Mouse (Mus musculus) hindbrain, embryonic 15.5 days (tissue): ENCODE data around the gene Uqcrh. TPM values are rescaled to one million over a fixed set of nuclear protein-coding genes. Genes with fewer than 3 reads are reported as not detected.
A peak's percentile ranks its signal among the peaks of the same experiment; 100 is the strongest.

Experiments
- ATAC-seq: fragments of 200-750 bp; cut with Nextera tagmentation; 2 replicates; pipeline ENCODE4 v1.8.0; 2017; ENCODE audit warnings: low read depth, moderate number of reproducible peaks, moderate TSS enrichment; ENCODE audit not compliant: low FRiP score
- H3K27ac ChIP-seq: fragments of 300-500 bp; sonication (generic); replicated peaks from 2 replicates; pipeline ENCODE4 v1.5.1; 2015; ENCODE audit warnings: mild to moderate bottlenecking, inconsistent platforms
- H3K27me3 ChIP-seq: fragments of 300-500 bp; sonication (generic); 2 replicates; pipeline ENCODE4 v1.6.1; 2015; ENCODE audit warnings: control low read depth, inconsistent platforms
- H3K36me3 ChIP-seq: fragments of 300-500 bp; sonication (generic); 2 replicates; pipeline ENCODE4 v1.6.1; 2015; ENCODE audit warnings: control low read depth, inconsistent platforms
- H3K4me1 ChIP-seq: fragments of 300-500 bp; sonication (generic); replicated peaks from 2 replicates; pipeline ENCODE4 v1.6.1; 2015; ENCODE audit warnings: control low read depth, inconsistent platforms
- H3K4me2 ChIP-seq: fragments of 300-500 bp; sonication (generic); 2 replicates; pipeline ENCODE4 v1.6.1; 2015; ENCODE audit warnings: moderate library complexity, mild to moderate bottlenecking, inconsistent platforms
- H3K4me3 ChIP-seq: fragments of 300-500 bp; sonication (generic); 2 replicates; pipeline ENCODE4 v1.5.1; 2015; ENCODE audit warnings: mild to moderate bottlenecking, inconsistent platforms
- H3K9ac ChIP-seq: fragments of 300-500 bp; sonication (generic); 2 replicates; pipeline ENCODE4 v1.6.1; 2015; ENCODE audit warnings: inconsistent platforms
- H3K9me3 ChIP-seq: fragments of 300-500 bp; sonication (generic); 2 replicates; pipeline ENCODE4 v1.6.1; 2016; ENCODE audit warnings: control low read depth, inconsistent platforms
- WGBS: fragments of 180-500 bp; shearing (Covaris S2); methylation state at CpG from one replicate; pipeline ENCODE4 v1.1.7; 2015; 5-methylcytosine and 5-hydroxymethylcytosine counted together
- polyA plus RNA-seq: library from polyadenylated mRNA; unstranded; fragments of >200 nt; fragmentation: Nextera tagmentation; extraction: Ambion mirVana; gene quantifications from 2 replicates; pipeline ENCODE4 v1.2.1, GENCODE M21; 2015

The Uqcrh gene
- polyA plus RNA-seq, 1 experiment from 2014 or later: 459 TPM

GRCm38 (mm10) chr4:116076369-116077231, 1.7 kb upstream of the Uqcrh start:
- H3K9ac ChIP-seq: peak overlapping the region; percentile 92
- peak; percentile 25; the same call in 1 of the 2 replicates for ATAC-seq
- H3K4me3 ChIP-seq: peak overlapping the region; percentile 88
- no peaks in the 10 kb centered on the region for H3K9me3 ChIP-seq
- peaks cover 38% of the 10 kb centered on the region for H3K4me1 ChIP-seq
- 3% methylated on average over 37 of the region's 37 CpGs for WGBS
- peak overlapping the region; percentile 91 for H3K4me2 ChIP-seq
- peak overlapping the region; percentile 96 for H3K27ac ChIP-seq
- no peaks in the 10 kb centered on the region for H3K27me3 ChIP-seq
- peaks cover 20% of the 10 kb centered on the region for H3K36me3 ChIP-seq

- Histone ChIP-seq H3K4me1 (peaks cover 38% of the 10 kb centered on the region), H3K9me3 (no peaks in the 10 kb centered on the region), H3K4me3 (peak overlapping the region; percentile 88), H3K27ac (peak overlapping the region; percentile 96), H3K9ac (peak overlapping the region; percentile 92), H3K4me2 (peak overlapping the region; percentile 91), H3K36me3 (peaks cover 13% of the 10 kb centered on the region), H3K27me3 (no peaks in the 10 kb centered on the region)
- under 1% methylated on average over 73 of the region's 77 CpGs for WGBS
- peak; percentile 66 for ATAC-seq
Observed at GRCm38 (mm10) chr4:116075631-116076368, 929 bp upstream of the Uqcrh start.

DNA sequence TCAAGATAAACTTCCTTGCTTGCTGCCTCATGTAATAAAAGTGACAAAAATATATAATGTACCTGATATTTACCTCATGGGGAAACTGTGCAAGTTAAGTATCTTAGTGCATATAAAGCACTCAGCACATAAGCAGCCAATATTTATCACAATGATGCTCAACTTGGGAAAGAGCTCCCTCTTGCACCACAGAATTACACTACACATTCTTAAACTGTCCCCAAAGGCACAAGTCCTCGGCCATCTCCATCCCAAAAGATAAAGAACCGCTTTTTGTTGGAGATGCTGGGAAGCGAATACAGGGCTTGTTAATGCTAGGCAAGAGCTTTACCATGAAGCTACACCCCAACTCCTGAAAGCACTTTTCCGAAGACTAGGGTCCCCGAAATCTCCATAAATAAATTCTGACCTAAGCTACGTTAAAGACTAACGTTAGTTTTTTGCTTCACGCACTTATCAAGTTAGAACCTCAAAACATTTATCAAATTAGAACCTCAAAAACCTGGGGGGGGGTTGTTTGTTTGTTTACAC, 661 bp downstream of the Uqcrh start:
- H3K4me3 ChIP-seq: peak overlapping the region; percentile 88
- H3K9me3 ChIP-seq: no peaks in the 10 kb centered on the region
- H3K27ac ChIP-seq: peak overlapping the region; percentile 96

DNA sequence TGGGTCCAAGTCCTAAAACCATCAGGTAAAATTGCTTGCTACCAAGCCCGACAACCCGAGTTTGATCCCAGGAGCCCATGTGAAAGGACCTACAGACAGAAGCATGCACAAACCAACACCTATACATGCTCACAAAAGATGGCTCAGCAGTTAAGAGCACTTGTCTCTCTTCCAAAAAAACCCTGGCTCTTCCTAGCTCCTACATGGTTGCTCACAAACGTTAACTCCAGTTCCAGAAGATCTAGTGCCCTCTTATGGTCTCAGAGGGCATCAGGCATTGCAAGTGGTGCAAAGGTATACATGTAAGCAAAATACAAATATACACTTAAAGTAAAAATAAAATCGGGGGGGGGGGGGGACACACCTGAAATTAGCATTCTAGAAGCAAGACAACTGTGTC, 1.7 kb downstream of the Uqcrh start:
- Histone ChIP-seq H3K9me3 (no peaks in the 10 kb centered on the region), H3K4me1 (peaks cover 38% of the 10 kb centered on the region), H3K36me3 (peaks cover 21% of the 10 kb centered on the region), H3K27ac (no peak overlapping the region), H3K4me2 (peak overlapping the region; percentile 91), H3K27me3 (no peaks in the 10 kb centered on the region), H3K4me3 (no peak overlapping the region), H3K9ac (no peak overlapping the region)
- no peak for ATAC-seq
- 55% methylated on average over 4 of the region's 4 CpGs for WGBS

More for the DNA sequence above, 661 bp downstream of the Uqcrh start:
- Histone ChIP-seq H3K9ac (peak overlapping the region; percentile 92), H3K4me2 (peak overlapping the region; percentile 91), H3K4me1 (peaks cover 38% of the 10 kb centered on the region), H3K27me3 (no peaks in the 10 kb centered on the region), H3K36me3 (peaks cover 12% of the 10 kb centered on the region)
- WGBS: 2% methylated on average over 8 of the region's 8 CpGs
- no peak for ATAC-seq

- H3K4me1 ChIP-seq: peaks cover 23% of the 10 kb centered on the region
- peaks cover 43% of the 10 kb centered on the region for H3K36me3 ChIP-seq
- H3K27ac ChIP-seq: no peak overlapping the region
- no peak overlapping the region for H3K9ac ChIP-seq
- ATAC-seq: no peak
- no peaks in the 10 kb centered on the region for H3K27me3 ChIP-seq
- no peaks in the 10 kb centered on the region for H3K9me3 ChIP-seq
- no peak overlapping the region for H3K4me2 ChIP-seq
- 89% methylated on average over 6 of the region's 6 CpGs for WGBS
- no peak overlapping the region for H3K4me3 ChIP-seq
Observed at GRCm38 (mm10) chr4:116070116-116070515, 4.8 kb downstream of the Uqcrh start.

GRCm38 (mm10) chr4:116063855-116064254, 11.0 kb downstream of the Uqcrh start:
- Histone ChIP-seq H3K36me3 (peaks cover 28% of the 10 kb centered on the region), H3K4me2 (no peak overlapping the region), H3K9me3 (no peaks in the 10 kb centered on the region), H3K4me1 (no peaks in the 10 kb centered on the region), H3K27me3 (no peaks in the 10 kb centered on the region), H3K27ac (no peak overlapping the region), H3K9ac (no peak overlapping the region), H3K4me3 (no peak overlapping the region)
- ATAC-seq: no peak
- WGBS: 45% methylated on average over 1 of the region's 1 CpGs

DNA sequence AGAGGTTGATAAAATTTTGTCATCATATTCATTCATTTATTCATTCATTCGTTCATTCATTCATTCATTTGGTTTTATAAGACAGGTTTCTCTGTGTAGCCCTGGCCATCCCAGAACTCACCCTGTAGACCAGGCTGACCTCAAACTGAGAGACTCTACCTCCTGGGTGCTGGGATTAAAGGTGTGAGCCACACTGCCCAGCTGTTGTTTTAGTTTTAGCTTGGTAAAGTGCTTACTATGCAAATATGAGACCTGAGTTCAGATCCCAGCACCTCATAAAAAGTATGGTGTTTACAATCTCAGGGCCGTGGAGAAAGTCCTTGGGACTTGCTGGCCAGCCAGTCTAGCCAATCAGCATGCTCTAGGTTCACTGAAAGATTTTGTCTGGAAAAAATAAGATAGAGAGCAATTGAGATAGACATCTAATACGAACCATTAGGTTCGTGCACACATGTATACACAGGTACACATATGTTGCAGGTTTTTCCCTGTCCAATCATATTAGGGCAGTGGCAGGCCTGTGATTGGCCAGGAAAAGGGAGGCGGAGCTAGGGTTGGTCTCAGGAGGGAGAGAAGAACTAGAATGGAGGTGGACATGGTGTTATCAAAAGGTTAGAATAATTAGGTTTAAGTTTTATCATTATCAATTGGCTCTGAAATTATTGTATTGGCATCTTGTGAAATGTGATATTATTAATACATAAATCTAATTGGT, 15.7 kb downstream of the Uqcrh start:
- no peaks in the 10 kb centered on the region for H3K27me3 ChIP-seq
- no peak overlapping the region for H3K9ac ChIP-seq
- no peak overlapping the region for H3K4me2 ChIP-seq
- H3K4me1 ChIP-seq: peaks cover 4% of the 10 kb centered on the region; the same call in 1 of the 2 replicates
- no peak overlapping the region for H3K4me3 ChIP-seq
- H3K9me3 ChIP-seq: no peaks in the 10 kb centered on the region
- 79% methylated on average over 5 of the region's 5 CpGs for WGBS
- no peak overlapping the region for H3K27ac ChIP-seq
- H3K36me3 ChIP-seq: no peaks in the 10 kb centered on the region
- ATAC-seq: no peak

- no peak for ATAC-seq
- H3K9me3 ChIP-seq: no peaks in the 10 kb centered on the region
- no peak overlapping the region for H3K27ac ChIP-seq
- H3K9ac ChIP-seq: no peak overlapping the region
- peaks cover 12% of the 10 kb centered on the region for H3K4me1 ChIP-seq
- H3K4me3 ChIP-seq: no peak overlapping the region
- H3K36me3 ChIP-seq: no peaks in the 10 kb centered on the region
- WGBS: 0% methylated on average over 1 of the region's 1 CpGs
- H3K27me3 ChIP-seq: no peaks in the 10 kb centered on the region
- no peak overlapping the region for H3K4me2 ChIP-seq
Observed at GRCm38 (mm10) chr4:116057559-116057958, 17.3 kb downstream of the Uqcrh start.

- Histone ChIP-seq H3K4me2 (peak within 1 kb of the TSS; percentile 71), H3K36me3 (no peaks in the 10 kb centered on the region), H3K9me3 (no peaks in the 10 kb centered on the region), H3K9ac (peak within 1 kb of the TSS; percentile 48), H3K4me1 (peaks cover 16% of the 10 kb centered on the region), H3K4me3 (peak within 1 kb of the TSS; percentile 50), H3K27ac (peak within 1 kb of the TSS; percentile 86), H3K27me3 (no peaks in the 10 kb centered on the region)
- WGBS: under 1% methylated on average over 35 of the region's 35 CpGs
- ATAC-seq: peak; percentile 94
Observed at GRCm38 (mm10) chr4:116053399-116053961, 21.4 kb downstream of the Uqcrh start, which contains the start of gene Nsun4. Nsun4 (minus strand) TSS chr4:116053876.

GRCm38 (mm10) chr4:116052526-116053293, 22.2 kb downstream of the Uqcrh start:
- WGBS: 8% methylated on average over 22 of the region's 22 CpGs
- peak; percentile 29; the same call in 1 of the 2 replicates for ATAC-seq
- H3K27me3 ChIP-seq: no peaks in the 10 kb centered on the region
- peak overlapping the region; percentile 48 for H3K9ac ChIP-seq
- H3K4me1 ChIP-seq: peaks cover 16% of the 10 kb centered on the region
- no peaks in the 10 kb centered on the region for H3K9me3 ChIP-seq
- H3K4me2 ChIP-seq: peak overlapping the region; percentile 71
- peak overlapping the region; percentile 50 for H3K4me3 ChIP-seq
- peak overlapping the region; percentile 86 for H3K27ac ChIP-seq
- H3K36me3 ChIP-seq: no peaks in the 10 kb centered on the region

GRCm38 (mm10) chr4:116049211-116049610, 25.7 kb downstream of the Uqcrh start:
- Histone ChIP-seq H3K9me3 (no peaks in the 10 kb centered on the region), H3K9ac (no peak overlapping the region), H3K27ac (no peak overlapping the region), H3K27me3 (no peaks in the 10 kb centered on the region), H3K36me3 (no peaks in the 10 kb centered on the region), H3K4me2 (no peak overlapping the region), H3K4me1 (peaks cover 12% of the 10 kb centered on the region), H3K4me3 (no peak overlapping the region)
- WGBS: 84% methylated on average over 3 of the region's 3 CpGs
- no peak for ATAC-seq
